Mouse (Mus musculus) gonadal fat pad, adult 2 months (tissue): ENCODE results near the gene Gm10974. TPM values are rescaled to one million over a fixed set of nuclear protein-coding genes. Genes with fewer than 3 reads are reported as not detected.

Source experiments
- DNase-seq: peaks from one replicate; pipeline ENCODE4 v3.0.0-alpha.2; 2012; ENCODE audit warnings: low read depth
- polyA plus RNA-seq: library from polyadenylated mRNA; depleted of rRNA; stranded (reverse); fragments of >200 nt; gene quantifications from 2 replicates; pipeline ENCODE4 v1.2.3, GENCODE M21; 2012; rRNA removed

The Gm10974 gene
- not detected in 2 replicates for polyA plus RNA-seq

- no peak for DNase-seq
These were observed at the start of gene Gm10974 for GRCm38 (mm10) chr7:66365904-66366303. Gene Gm10974, plus strand, starts transcription at chr7:66365905.

DNA sequence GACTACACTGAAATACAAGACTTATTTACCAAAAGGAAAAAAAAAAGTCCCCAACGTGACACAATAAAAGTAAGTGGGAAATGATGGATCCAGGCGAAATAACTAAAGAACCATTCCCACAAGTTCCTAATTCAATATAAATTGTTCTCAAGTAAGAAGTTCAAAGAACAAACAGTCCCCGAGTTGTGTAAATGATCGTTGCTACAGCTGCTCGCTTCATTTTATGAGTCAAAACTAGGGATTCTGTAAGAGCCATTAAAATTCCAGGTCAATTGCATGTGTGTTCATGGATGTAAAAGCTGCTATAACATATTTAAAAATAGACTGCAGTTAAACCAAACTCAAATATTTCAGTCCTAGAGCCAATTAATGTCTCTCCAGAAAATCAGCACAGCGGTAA is 47.6 kb upstream of the Gm10974 start:
- DNase-seq = no peak

DNA sequence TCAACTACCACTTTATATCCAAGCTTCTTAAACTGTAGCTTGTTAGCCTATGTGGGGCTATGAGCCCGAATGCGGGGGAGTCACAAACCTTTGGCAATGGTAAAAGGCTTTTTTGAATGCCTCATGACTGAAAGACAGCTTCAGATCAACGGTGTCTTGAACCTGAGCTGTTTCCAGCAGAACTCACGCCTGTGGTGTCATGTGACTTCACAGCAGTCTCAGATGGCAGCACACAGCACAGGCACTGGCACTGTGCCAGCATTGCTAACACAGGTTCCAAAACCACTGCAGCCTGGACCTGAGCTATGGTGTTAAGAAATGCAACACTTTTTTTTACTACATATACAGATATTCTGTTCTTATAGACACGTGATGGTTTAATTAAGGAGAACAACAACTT is 44.7 kb upstream of the Gm10974 start:
- DNase-seq = no peak

DNA sequence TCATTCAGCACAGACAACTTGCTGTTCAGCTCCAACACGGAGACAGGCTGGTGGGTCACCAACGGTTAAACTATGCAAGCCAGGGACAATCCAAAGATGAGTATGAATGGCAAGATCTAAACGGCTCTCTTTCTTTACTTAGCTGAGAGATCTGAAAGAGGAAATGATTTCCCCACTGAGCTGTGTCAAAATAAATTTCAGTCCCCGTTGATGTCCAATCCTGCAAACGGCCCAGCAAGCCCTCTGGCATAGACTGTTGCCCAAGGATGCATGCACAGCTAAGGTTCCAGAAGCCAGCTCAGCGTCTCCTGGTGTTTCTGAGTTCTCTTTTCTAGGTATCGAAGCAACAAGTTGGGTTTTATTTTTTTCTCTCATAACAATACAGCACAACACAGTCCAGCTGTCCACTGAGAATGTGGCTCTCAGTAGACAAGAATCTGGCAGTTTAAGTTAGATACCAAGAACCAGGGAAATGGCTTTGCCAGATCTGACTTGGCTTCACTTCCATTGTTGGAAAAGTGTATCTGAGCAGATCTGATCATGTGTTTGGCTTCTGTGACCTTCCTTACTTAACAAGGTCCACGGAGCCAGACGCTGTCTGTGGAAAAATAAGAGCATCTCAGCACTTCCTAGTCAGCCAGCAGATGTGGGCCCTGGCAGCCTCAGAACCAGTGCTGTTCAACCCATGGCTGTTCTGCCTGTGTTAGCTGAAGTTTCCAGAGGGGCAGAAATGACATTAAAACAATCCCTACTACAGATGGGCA is 42.3 kb upstream of the Gm10974 start:
- DNase-seq = no peak

DNA sequence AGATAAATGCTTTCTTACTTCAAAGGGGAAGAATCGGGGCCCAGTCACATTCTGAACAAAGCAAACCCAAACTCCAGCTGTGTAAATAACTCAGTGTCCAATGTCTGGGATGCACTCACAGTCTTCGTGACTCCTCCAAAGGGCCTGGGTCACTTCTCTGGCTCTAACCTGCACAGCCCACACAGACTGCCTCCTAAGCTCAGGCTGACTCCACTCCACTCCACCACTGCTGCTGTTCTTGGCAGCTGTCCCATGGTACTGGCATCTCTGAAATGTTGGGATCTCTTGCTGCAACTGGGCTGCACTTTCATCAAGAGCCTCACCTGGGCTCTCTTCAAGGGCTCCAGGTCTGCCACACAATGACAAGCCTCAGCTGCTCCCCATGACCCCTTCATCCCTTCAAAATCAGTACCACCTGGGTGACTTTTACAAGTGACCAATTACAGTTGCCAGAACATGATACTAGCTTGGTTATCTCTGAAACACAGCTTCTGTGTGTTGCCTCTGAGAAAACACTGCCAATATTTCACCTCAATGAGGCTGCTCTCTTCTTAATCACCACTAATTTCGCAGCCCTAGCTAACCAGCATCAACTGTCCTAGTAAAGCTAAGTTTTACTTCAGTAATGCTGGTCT is 40.2 kb upstream of the Gm10974 start:
- no peak for DNase-seq

DNA sequence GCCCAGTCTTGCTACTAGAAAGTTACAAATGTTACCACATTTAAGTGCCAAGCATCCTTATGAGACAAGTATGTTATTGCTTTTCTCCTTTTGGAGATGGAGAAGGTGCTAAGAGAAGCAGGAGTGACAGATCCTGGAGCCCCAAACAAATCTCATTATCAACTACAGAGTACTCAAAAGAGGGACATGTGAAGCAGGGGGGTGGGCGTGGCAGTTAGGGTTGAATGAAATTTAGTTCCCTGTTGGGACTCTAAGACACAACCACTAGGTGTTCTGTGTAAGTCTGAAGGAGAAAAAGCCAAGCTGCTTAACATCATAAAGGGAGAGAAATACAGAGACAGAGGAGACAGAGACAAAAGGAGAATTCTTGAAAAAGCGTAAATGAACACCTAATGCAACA is 38.2 kb upstream of the Gm10974 start:
- DNase-seq = no peak

DNA sequence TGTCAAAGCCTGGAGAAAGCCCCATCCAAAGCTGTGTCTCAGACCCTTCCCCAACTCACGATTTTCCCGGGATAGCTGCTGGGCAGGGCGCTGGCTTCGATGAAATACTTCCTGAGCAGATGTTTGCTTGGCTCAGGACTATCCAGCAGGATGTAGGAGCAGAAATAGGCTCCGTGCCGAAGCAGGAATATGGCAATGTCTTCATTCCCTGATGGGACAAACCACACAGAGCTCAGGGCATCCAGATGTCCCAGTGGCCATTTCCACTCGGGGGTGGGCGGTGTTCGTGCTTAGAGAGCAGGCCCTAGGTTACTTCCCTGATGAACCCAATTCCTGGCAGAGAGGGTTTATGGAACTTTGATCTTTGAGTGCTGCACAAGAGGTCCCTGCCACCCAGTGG is 35.1 kb upstream of the Gm10974 start:
- no peak for DNase-seq

- no peak for DNase-seq
These were observed 33.4 kb upstream of the Gm10974 start for GRCm38 (mm10) chr7:66332340-66332739.

- DNase-seq = no peak
These were observed 31.7 kb upstream of the Gm10974 start for GRCm38 (mm10) chr7:66333906-66334500.

- no peak for DNase-seq
These were observed 28.8 kb upstream of the Gm10974 start for GRCm38 (mm10) chr7:66336955-66337354.

GRCm38 (mm10) chr7:66339625-66340024 is 26.1 kb upstream of the Gm10974 start:
- DNase-seq = no peak

DNA sequence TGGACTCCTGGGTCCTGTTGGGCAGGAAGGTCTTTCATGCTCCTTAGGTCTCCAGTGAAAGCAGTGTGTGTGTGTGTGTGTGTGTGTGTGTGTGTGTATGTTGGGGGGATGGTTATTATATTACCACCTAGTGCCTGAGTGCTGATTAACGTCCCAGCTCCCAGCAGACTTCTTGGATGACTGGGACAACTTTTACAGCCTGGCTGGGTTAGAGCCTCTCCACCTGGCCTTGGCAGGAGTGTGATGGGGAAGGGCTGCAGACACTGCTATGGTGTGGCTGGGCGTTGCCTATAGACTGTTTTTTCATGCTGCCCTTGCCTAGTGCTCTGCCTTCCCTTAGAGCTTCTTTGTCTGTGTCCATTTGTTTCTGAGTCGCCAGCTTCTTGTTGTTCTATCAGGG is 25.7 kb upstream of the Gm10974 start:
- DNase-seq = no peak

DNA sequence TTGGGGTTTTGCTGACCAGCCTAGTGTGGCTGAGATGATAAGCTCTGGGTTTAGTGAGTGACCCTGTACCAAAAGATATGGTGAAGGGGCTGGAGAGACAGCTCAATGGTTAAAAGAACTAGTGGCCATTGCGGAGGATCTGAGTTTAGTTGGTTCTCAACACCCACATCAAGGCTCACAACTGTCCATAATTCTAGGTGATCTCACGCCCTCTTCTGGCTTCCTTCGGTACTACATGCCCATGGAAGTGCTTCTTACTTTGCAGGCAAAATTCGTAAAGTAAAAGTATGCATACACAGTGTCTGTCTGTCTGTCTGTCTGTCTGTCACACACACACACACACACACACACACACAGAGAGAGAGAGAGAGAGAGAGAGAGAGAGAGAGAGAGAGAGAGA is 23.4 kb upstream of the Gm10974 start:
- DNase-seq = no peak

GRCm38 (mm10) chr7:66342831-66343230 is 22.9 kb upstream of the Gm10974 start:
- DNase-seq = no peak

GRCm38 (mm10) chr7:66343307-66343706 is 22.4 kb upstream of the Gm10974 start:
- DNase-seq = no peak

DNA sequence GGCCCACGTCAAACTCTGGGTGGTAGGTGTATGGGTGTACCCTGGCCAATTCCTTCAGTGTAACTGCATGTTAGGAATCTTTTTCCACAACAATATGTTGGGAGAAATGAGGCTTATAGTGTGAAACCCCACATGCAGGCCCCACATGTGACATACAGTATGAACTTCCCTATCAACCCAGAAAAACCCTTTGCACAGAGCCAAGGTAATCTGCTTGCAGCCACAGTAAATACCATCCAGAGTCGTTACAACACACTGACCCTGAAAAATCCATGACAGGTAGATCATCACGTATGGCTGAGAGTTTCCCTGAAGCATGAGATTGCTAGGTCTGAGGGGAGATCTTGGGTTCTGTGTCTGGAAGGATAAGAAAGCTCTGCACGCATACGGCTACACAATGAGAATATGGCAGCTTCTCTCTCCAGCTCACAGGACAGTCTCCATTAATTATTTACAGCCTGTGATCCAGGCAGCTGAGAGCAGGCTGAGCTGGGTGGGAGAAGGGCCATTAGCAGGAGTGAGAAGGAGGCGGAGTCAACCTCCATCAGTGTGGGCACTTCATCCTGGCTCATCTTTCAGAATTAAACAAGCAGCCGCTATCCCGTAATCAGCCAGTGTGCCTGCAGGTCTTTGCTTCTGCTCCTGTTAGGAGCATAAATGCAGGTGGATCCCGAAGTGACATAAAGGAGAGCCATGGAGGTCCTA is 18.6 kb upstream of the Gm10974 start:
- DNase-seq = no peak

DNA sequence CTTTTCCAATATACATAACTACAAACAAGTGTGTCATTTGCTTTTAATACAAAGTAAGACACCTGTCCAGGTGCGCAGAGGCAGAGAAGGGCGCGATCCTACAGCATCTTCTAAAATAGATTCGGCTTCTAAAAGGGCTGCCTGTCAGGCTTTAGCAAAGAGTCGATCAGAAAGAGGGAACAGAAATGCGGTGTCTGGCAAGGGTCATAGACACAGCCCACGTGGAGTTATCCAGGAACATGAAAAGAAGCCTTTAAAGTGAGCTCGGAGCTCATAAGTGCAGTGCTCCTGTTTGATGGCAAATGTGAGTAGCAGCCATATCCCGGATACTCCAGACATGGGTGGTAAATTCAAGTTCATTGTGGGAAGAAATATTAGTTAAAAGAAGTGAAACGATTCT is 17.1 kb upstream of the Gm10974 start:
- DNase-seq = no peak

- DNase-seq = no peak
These were observed 16.0 kb upstream of the Gm10974 start for GRCm38 (mm10) chr7:66349670-66350069.

- DNase-seq = no peak
These were observed 14.6 kb upstream of the Gm10974 start for GRCm38 (mm10) chr7:66351074-66351473.

DNA sequence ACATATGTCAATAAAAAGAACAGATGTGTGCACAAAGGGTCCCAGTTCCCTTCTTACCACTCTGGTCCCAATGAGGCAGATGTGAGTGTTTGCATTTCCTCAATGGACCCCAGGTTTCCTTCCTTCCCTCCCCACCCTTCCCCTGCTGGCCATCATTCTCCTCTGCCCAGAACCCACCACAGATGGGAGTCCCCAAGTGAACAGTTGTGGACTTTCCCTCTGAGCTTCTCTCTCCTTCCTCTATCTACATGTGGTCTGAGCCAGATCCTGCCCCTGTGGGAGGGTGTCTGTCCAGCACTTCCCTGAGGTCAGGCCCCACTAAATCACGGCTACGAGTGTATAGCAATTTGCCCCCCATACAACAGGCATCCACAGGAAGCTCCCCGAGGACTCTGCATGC is 10.8 kb upstream of the Gm10974 start:
- no peak for DNase-seq

DNA sequence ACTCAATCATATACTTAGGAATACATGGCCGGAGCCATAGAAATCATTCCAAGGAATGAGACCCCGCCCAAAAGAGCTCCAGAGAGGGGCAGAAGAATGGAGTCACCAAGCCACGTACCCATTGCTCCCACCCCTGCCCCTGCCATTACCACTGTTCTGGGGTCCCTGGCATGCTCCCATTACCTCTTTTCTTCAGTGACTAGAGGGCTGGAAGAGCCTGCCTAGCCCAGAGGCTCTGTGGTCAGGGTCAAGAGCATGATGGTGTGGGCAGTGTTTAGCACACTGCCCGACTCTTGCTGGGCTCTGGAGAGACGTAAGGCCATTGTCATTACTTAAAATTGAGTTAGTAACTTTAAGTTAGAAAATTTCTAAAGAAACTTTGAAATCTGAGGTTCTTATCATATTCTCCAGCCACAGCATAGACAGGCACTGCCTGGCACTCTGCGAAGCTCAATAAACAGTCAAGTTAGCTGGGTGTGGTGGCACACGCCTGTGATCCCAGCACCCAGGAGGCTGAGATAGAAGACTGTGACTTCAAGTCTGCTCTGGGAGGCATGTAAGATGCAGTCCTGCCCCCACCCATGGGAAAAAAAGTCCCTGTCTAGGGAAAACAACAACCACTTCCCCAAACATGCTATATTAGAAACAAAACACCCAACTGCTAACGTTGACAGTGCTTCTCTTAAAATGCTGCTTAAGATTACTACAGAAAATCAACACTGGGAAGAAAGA is 9.7 kb upstream of the Gm10974 start:
- no peak for DNase-seq

DNA sequence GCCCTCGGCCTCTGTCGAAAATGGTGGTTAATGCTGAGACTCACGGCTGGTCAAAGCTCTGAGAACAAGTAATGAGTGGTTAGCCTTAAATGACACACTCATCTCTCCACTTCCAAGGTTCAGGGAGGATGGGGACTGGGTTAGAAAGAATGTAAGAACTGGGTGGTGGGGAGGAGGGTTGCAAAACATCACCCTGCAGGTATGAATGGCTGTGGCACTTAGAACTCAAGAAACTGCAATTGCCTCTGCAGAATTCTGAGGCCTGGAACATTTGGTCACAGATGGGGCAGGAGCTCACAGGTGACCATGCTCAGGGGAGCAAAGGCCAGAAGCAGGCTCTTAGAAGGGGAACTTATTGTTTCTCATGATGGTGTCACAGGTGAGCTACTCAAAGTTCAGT is 7.2 kb upstream of the Gm10974 start:
- DNase-seq = no peak
